26 mouse cellular contexts compared by ENCODE assay signal in genomic region chr2:169832184-169832583, GRCm38 (mm10).
DNase-seq lines count a peak whose midpoint lies in the region; ATAC-seq and TF ChIP-seq lines count a peak whose summit lies in the region.
"Had no signal": no experiment of that assay in that cellular context is flagged by ENCODE, and none has a peak within 500 bp of the region (broad histone marks: within the 10 kb centered on the region; RNA-seq: fewer than 3 reads in every experiment).

No protein-coding gene starts in this region.

- H3K27me3 ChIP-seq in hindbrain, embryonic 10.5 days (ENCODE audit: insufficient read depth, poor library complexity, severe bottlenecking) = no peaks in the 10 kb centered on the region
- H3K27me3 ChIP-seq in hindbrain, postnatal 0 days (ENCODE audit: insufficient read depth, low read length) = no peaks in the 10 kb centered on the region
- H3K27me3 ChIP-seq in hindbrain, embryonic 12.5 days = no peaks in the 10 kb centered on the region
- H3K27me3 ChIP-seq in neural tube, embryonic 13.5 days = no peaks in the 10 kb centered on the region
- H3K27me3 ChIP-seq: CH12.LX had no signal

- TF ChIP-seq CTCF in hindbrain, postnatal 0 days (IDR thresholded peaks at IDR 0.05; ENCODE audit: low read depth) = no peak

- no peak overlapping the region for H3K4me2 ChIP-seq in hindbrain, postnatal 0 days (ENCODE audit: low read depth, low read length)
- H3K4me2 ChIP-seq in hindbrain, embryonic 12.5 days (replicated peaks) = no peak overlapping the region
- no peak overlapping the region for H3K4me2 ChIP-seq in neural tube, embryonic 13.5 days
- H3K4me2 ChIP-seq: forebrain, embryonic 13.5 days had no signal

- no peak overlapping the region for H3K4me3 ChIP-seq in hindbrain, embryonic 10.5 days
- no peak overlapping the region for H3K4me3 ChIP-seq in hindbrain, postnatal 0 days (ENCODE audit: low read length)
- no peak overlapping the region for H3K4me3 ChIP-seq in hindbrain, embryonic 12.5 days
- H3K4me3 ChIP-seq in neural tube, embryonic 13.5 days = no peak overlapping the region
- H3K4me3 ChIP-seq: forebrain, embryonic 13.5 days had no signal

- H3K27ac ChIP-seq in hindbrain, embryonic 10.5 days = peak overlapping the region; percentile 23; the same call in 1 of the 2 replicates
- H3K27ac ChIP-seq in hindbrain, postnatal 0 days = no peak overlapping the region
- no peak overlapping the region for H3K27ac ChIP-seq in hindbrain, embryonic 12.5 days
- H3K27ac ChIP-seq in neural tube, embryonic 13.5 days (replicated peaks) = no peak overlapping the region
- H3K27ac ChIP-seq: forebrain, embryonic 13.5 days; kidney, postnatal 0 days; liver, embryonic 14.5 days; macrophage had no signal

- no peak overlapping the region for H3K9ac ChIP-seq in hindbrain, postnatal 0 days (replicated peaks; ENCODE audit: low read length)
- H3K9ac ChIP-seq in hindbrain, embryonic 12.5 days = no peak overlapping the region
- no peak overlapping the region for H3K9ac ChIP-seq in neural tube, embryonic 13.5 days
- H3K9ac ChIP-seq: forebrain, embryonic 13.5 days; liver, embryonic 14.5 days had no signal

- H3K9me3 ChIP-seq in hindbrain, embryonic 10.5 days = no peaks in the 10 kb centered on the region
- no peaks in the 10 kb centered on the region for H3K9me3 ChIP-seq in hindbrain, postnatal 0 days (ENCODE audit: low read length)
- H3K9me3 ChIP-seq in hindbrain, embryonic 12.5 days (replicated peaks) = peaks cover 7% of the 10 kb centered on the region
- H3K9me3 ChIP-seq in neural tube, embryonic 13.5 days = no peaks in the 10 kb centered on the region
- H3K9me3 ChIP-seq: forebrain, embryonic 13.5 days had no signal

- peak; percentile 36 for DNase-seq in adrenal gland, adult 2 months
- DNase-seq in adrenal gland, postnatal 4 days (ENCODE audit: low spot score in 2 of 2) = no peak
- DNase-seq in hindbrain, embryonic 10.5 days (ENCODE audit: low spot score) = peak; percentile 26
- DNase-seq in hindbrain, postnatal 0 days (ENCODE audit: low spot score) = no peak
- DNase-seq in right cerebral cortex, postnatal 4 days = no peak
- DNase-seq: cerebellum, adult 11 months; cerebellum, adult 9-11 months; gastrocnemius, postnatal 14 days; heart, postnatal 14 days; kidney, adult 8-10 months; kidney, postnatal 4 days; layer of hippocampus, postnatal 36 days; liver; lung, adult 2 months; lung, postnatal 10 days; midbrain, embryonic 14.5 days; thymus, postnatal 14 days had no signal

- H3K36me3 ChIP-seq in hindbrain, embryonic 10.5 days = no peaks in the 10 kb centered on the region
- H3K36me3 ChIP-seq in hindbrain, postnatal 0 days (ENCODE audit: insufficient read depth, low read length) = no peaks in the 10 kb centered on the region
- no peaks in the 10 kb centered on the region for H3K36me3 ChIP-seq in hindbrain, embryonic 12.5 days
- H3K36me3 ChIP-seq in neural tube, embryonic 13.5 days = no peaks in the 10 kb centered on the region

- H3K4me1 ChIP-seq in hindbrain, embryonic 10.5 days (replicated peaks) = peaks cover 43% of the 10 kb centered on the region
- no peaks in the 10 kb centered on the region; the same call in 1 of the 2 replicates for H3K4me1 ChIP-seq in hindbrain, postnatal 0 days (ENCODE audit: insufficient read depth, low read length)
- H3K4me1 ChIP-seq in hindbrain, embryonic 12.5 days = peaks cover 21% of the 10 kb centered on the region
- peaks cover 43% of the 10 kb centered on the region for H3K4me1 ChIP-seq in neural tube, embryonic 13.5 days (replicated peaks)

- ATAC-seq in hindbrain, postnatal 0 days = no peak
- peak; percentile 21; the same call in 1 of the 2 replicates for ATAC-seq in hindbrain, embryonic 12.5 days (ENCODE audit: low FRiP score)
- 0 out of 2 replicates have a peak, but pooled peaks have one; percentile 28 for ATAC-seq in neural tube, embryonic 13.5 days (ENCODE audit: low read depth)
- ATAC-seq: activated CD4-positive, CD25-positive, alpha-beta regulatory T cell, adult 4 months; forebrain, embryonic 13.5 days; intestine, embryonic 16.5 days had no signal

- 77% methylated on average over 12 of the region's 12 CpGs for WGBS in hindbrain, embryonic 10.5 days
- 65% methylated on average over 12 of the region's 12 CpGs for WGBS in hindbrain, postnatal 0 days
- 59% methylated on average over 12 of the region's 12 CpGs for WGBS in hindbrain, embryonic 12.5 days
- WGBS in neural tube, embryonic 13.5 days = 37% methylated on average over 12 of the region's 12 CpGs

Comparison
In these comparisons a context has a peak if more than half of its experiments do, and no peak if none do; other contexts are left out.
1. DNase-seq: peak in adrenal gland, adult 2 months (single experiment) and hindbrain, embryonic 10.5 days (single experiment); none in adrenal gland, postnatal 4 days (0 of 2), hindbrain, postnatal 0 days (single experiment) and right cerebral cortex, postnatal 4 days (single experiment).